27 mouse cellular contexts compared by ENCODE assay signal in the genomic region with DNA sequence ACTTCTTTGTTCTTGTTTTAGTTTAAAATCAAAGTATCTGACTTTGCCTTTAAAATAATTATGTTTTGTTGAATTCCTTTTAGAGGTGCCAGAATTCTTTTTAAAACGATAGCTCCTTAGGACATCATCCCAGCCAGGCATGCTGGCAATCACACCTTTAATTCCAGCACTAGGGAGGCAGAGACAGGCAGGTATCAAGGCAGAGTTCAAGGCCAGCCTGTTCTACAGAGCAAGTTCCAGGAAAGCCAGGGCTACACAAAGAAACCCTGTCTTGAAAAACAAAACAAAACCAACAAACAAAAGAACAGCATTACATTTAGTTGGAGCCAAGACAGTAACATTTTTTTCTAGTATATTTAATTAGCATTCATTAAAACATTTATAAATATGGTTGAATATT. TPM values are rescaled to one million over a fixed set of nuclear protein-coding genes. Genes with fewer than 3 reads are reported as not detected.
A peak's percentile ranks its signal among the peaks of the same experiment; 100 is the strongest.
DNase-seq lines count a peak whose midpoint lies in the region; ATAC-seq and TF ChIP-seq lines count a peak whose summit lies in the region.
"Had no signal": no experiment of that assay in that cellular context is flagged by ENCODE, and none has a peak within 500 bp of the region (broad histone marks: within the 10 kb centered on the region; RNA-seq: fewer than 3 reads in every experiment).

No protein-coding gene starts in this region.

- in situ Hi-C loops in ES-E14 (cut with MboI; ENCODE audit: low sequenced_read_pairs in 2 of 2, unreplicated experiment in 2 of 2), result no loop called here

- TF ChIP-seq CTCF in ES-Bruce4 (IDR thresholded peaks at IDR 0.05; ENCODE audit: low read depth, low read length), result no peak
- TF ChIP-seq CTCF in liver, postnatal 0 days (IDR thresholded peaks at IDR 0.05; ENCODE audit: low read depth), result no peak

- no peak overlapping the region for H3K4me2 ChIP-seq in hindbrain, embryonic 11.5 days (replicated peaks; ENCODE audit: low read depth, low read length)
- H3K4me2 ChIP-seq in liver, postnatal 0 days (ENCODE audit: low read depth, low read length), result no peak overlapping the region
- H3K4me2 ChIP-seq: embryonic facial prominence, embryonic 13.5 days; embryonic facial prominence, embryonic 15.5 days; forebrain, embryonic 12.5 days had no signal

- H3K27ac ChIP-seq in ES-Bruce4 (ENCODE audit: insufficient read depth, low read length) (peak overlapping the region; percentile 54), ES-E14 (ENCODE audit: insufficient read depth, low read depth, low read length, poor library complexity, severe bottlenecking) (peak overlapping the region; percentile 9; the same call in 1 of the 2 replicates)
- no peak overlapping the region for H3K27ac ChIP-seq in hindbrain, embryonic 11.5 days (ENCODE audit: low read depth, low read length)
- no peak overlapping the region for H3K27ac ChIP-seq in liver, postnatal 0 days (ENCODE audit: low read depth)
- H3K27ac ChIP-seq: embryonic facial prominence, embryonic 13.5 days; embryonic facial prominence, embryonic 15.5 days; forebrain, embryonic 10.5 days; forebrain, embryonic 12.5 days had no signal

- TF ChIP-seq EP300 in ES-Bruce4 (IDR thresholded peaks at IDR 0.05; ENCODE audit: insufficient read depth, low read depth, low read length), result no peak
- no peak for TF ChIP-seq EP300 in liver, postnatal 0 days (IDR thresholded peaks at IDR 0.05; ENCODE audit: low read depth)

- no peak for ATAC-seq in hindbrain, embryonic 11.5 days (ENCODE audit: low FRiP score)
- ATAC-seq in liver, postnatal 0 days, result no peak
- ATAC-seq: CD4-positive, CD25-positive, alpha-beta regulatory T cell, adult 4 months; forebrain, embryonic 14.5 days; forebrain, embryonic 16.5 days had no signal

- H3K9me3 ChIP-seq in ES-Bruce4 (replicated peaks; ENCODE audit: control insufficient read depth, insufficient read depth, low read length, poor library complexity, severe bottlenecking) (peaks cover 29% of the 10 kb centered on the region), ES-E14 (ENCODE audit: control insufficient read depth, insufficient read depth, low read depth, low read length) (peaks cover 10% of the 10 kb centered on the region)
- H3K9me3 ChIP-seq in hindbrain, embryonic 11.5 days (ENCODE audit: control insufficient read depth, low read length), result no peaks in the 10 kb centered on the region
- no peaks in the 10 kb centered on the region for H3K9me3 ChIP-seq in liver, postnatal 0 days (ENCODE audit: low read length)
- H3K9me3 ChIP-seq: embryonic facial prominence, embryonic 13.5 days; embryonic facial prominence, embryonic 15.5 days; forebrain, embryonic 10.5 days; forebrain, embryonic 12.5 days had no signal

- H3K36me3 ChIP-seq in ES-Bruce4 (ENCODE audit: control insufficient read depth, insufficient read depth, low read length, poor library complexity, severe bottlenecking), result no peaks in the 10 kb centered on the region
- no peaks in the 10 kb centered on the region for H3K36me3 ChIP-seq in ES-E14 (ENCODE audit: control insufficient read depth, insufficient read depth, low read length, poor library complexity, severe bottlenecking)
- no peaks in the 10 kb centered on the region for H3K36me3 ChIP-seq in hindbrain, embryonic 11.5 days (ENCODE audit: control insufficient read depth, insufficient read depth, low read length)
- H3K36me3 ChIP-seq in liver, postnatal 0 days (replicated peaks; ENCODE audit: insufficient read depth, low read length), result no peaks in the 10 kb centered on the region
- H3K36me3 ChIP-seq: embryonic facial prominence, embryonic 13.5 days; embryonic facial prominence, embryonic 15.5 days; forebrain, embryonic 10.5 days; forebrain, embryonic 12.5 days had no signal

- no peak for TF ChIP-seq POLR2A in ES-Bruce4 (IDR thresholded peaks at IDR 0.05; ENCODE audit: insufficient read depth, low read length)

- H3K4me1 ChIP-seq in ES-Bruce4 (ENCODE audit: control insufficient read depth, insufficient read depth, low read length) (peaks cover 4% of the 10 kb centered on the region), ES-E14 (ENCODE audit: control insufficient read depth in 2 of 2, insufficient read depth in 2 of 2, low read length in 2 of 2, poor library complexity in 1 of 2) (peaks cover 2 to 3% of the 10 kb centered on the region in 2 experiments; a peak in 3 of 4 replicates)
- no peaks in the 10 kb centered on the region for H3K4me1 ChIP-seq in hindbrain, embryonic 11.5 days (replicated peaks; ENCODE audit: control insufficient read depth, insufficient read depth, low read length)
- no peaks in the 10 kb centered on the region for H3K4me1 ChIP-seq in liver, postnatal 0 days (ENCODE audit: insufficient read depth)
- H3K4me1 ChIP-seq: embryonic facial prominence, embryonic 13.5 days; embryonic facial prominence, embryonic 15.5 days; forebrain, embryonic 10.5 days; forebrain, embryonic 12.5 days had no signal

- 88% methylated on average over 1 of the region's 1 CpGs for WGBS in hindbrain, embryonic 11.5 days
- 63% methylated on average over 1 of the region's 1 CpGs for WGBS in liver, postnatal 0 days (ENCODE audit: insufficient replicate concordance)

- H3K27me3 ChIP-seq in ES-Bruce4 (ENCODE audit: control insufficient read depth, insufficient read depth, low read length, poor library complexity, severe bottlenecking), result no peaks in the 10 kb centered on the region
- no peaks in the 10 kb centered on the region for H3K27me3 ChIP-seq in hindbrain, embryonic 11.5 days (ENCODE audit: control insufficient read depth, insufficient read depth, low read length)
- no peaks in the 10 kb centered on the region for H3K27me3 ChIP-seq in liver, postnatal 0 days (ENCODE audit: insufficient read depth, low read length)
- H3K27me3 ChIP-seq: CH12.LX; embryonic facial prominence, embryonic 13.5 days; embryonic facial prominence, embryonic 15.5 days; forebrain, embryonic 12.5 days had no signal

- DNase-seq in ES-E14 (ENCODE audit: low read depth, low spot score) (no peak), ZHBTc4 (ENCODE audit: low read depth, low spot score) (peak; percentile 34)
- DNase-seq in hindbrain, embryonic 11.5 days (ENCODE audit: low spot score), result no peak
- no peak for DNase-seq in liver, postnatal 0 days
- DNase-seq: adrenal gland, adult 2 months; adrenal gland, postnatal 10 days; adrenal gland, postnatal 25 days; B cell, adult 2 months; cerebellum, adult 11 months; cerebellum, adult 18-20 months; cerebellum, adult 8-10 months; cerebellum, adult 9-11 months; cerebellum, postnatal 14 days; cerebellum, postnatal 36 days; embryo, embryonic 11 days had no signal

- no peak overlapping the region for H3K4me3 ChIP-seq in ES-Bruce4 (ENCODE audit: low read depth, low read length)
- H3K4me3 ChIP-seq in ES-E14 (ENCODE audit: insufficient read depth in 1 of 2, low read depth in 1 of 2, low read length in 2 of 2, poor library complexity in 1 of 2, severe bottlenecking in 1 of 2), result no peak overlapping the region
- H3K4me3 ChIP-seq in hindbrain, embryonic 11.5 days (ENCODE audit: low read depth, low read length), result no peak overlapping the region
- no peak overlapping the region for H3K4me3 ChIP-seq in liver, postnatal 0 days (ENCODE audit: low read depth, low read length)
- H3K4me3 ChIP-seq: embryonic facial prominence, embryonic 13.5 days; embryonic facial prominence, embryonic 15.5 days; erythroblast, embryonic 14.5 days; forebrain, embryonic 10.5 days; forebrain, embryonic 12.5 days had no signal

- H3K9ac ChIP-seq in ES-Bruce4 (ENCODE audit: low read depth, poor library complexity, severe bottlenecking), result no peak overlapping the region
- no peak overlapping the region for H3K9ac ChIP-seq in ES-E14 (ENCODE audit: insufficient read depth, low read depth, low read length, poor library complexity, severe bottlenecking)
- no peak overlapping the region for H3K9ac ChIP-seq in hindbrain, embryonic 11.5 days (ENCODE audit: low read depth, low read length)
- no peak overlapping the region for H3K9ac ChIP-seq in liver, postnatal 0 days (replicated peaks)
- H3K9ac ChIP-seq: embryonic facial prominence, embryonic 13.5 days; embryonic facial prominence, embryonic 15.5 days; forebrain, embryonic 12.5 days had no signal

TF ChIP-seq in ES-E14, 5 proteins besides CTCF, POLR2A, EP300 and RAD21:
- TF ChIP-seq MAFK (IDR thresholded peaks at IDR 0.05; ENCODE audit: insufficient read depth, low read depth, low read length), result no peak
TF ChIP-seq in ES-E14: peak in this region for 0.

RNA-seq across cellular contexts. Expression of a gene that starts 20.6 kb away (rescaled TPM):
- polyA plus RNA-seq in ES-Bruce4 (2011; ENCODE audit: insufficient read depth, insufficient read length, low read depth, missing spikeins), result 3.4 and 4.2 TPM in 2 replicates
- 3.9 and 10.5 TPM in 2 replicates for total RNA-seq in ES-E14 (2012; rRNA removed)
- polyA plus RNA-seq in hindbrain, embryonic 11.5 days (2014; fragmentation: Nextera tagmentation; extraction: Ambion mirVana), result not detected in 2 replicates
- polyA plus RNA-seq in liver, postnatal 0 days (2015; fragmentation: Nextera tagmentation; extraction: Ambion mirVana), result not detected in 2 replicates
- total RNA-seq: CH12.LX; common myeloid progenitor, adult 5-6 weeks; MEL had no signal
- polyA plus RNA-seq: adrenal gland, adult 2 months; CD4-positive, CD25-positive, alpha-beta regulatory T cell, adult 4 months; embryonic facial prominence, embryonic 13.5 days; embryonic facial prominence, embryonic 15.5 days; erythroblast, embryonic 14.5 days; forebrain, embryonic 14.5 days; forebrain, embryonic 16.5 days had no signal

RNA-seq across cellular contexts. Expression of a gene that starts 48.4 kb away (rescaled TPM):
- 12.7 and 13.8 TPM in 2 replicates for polyA plus RNA-seq in ES-Bruce4 (2011; ENCODE audit: insufficient read depth, insufficient read length, low read depth, missing spikeins)
- 3.8 and 4.9 TPM in 2 replicates for total RNA-seq in ES-E14 (2012; rRNA removed)
- 3.4 and 6.9 TPM in 2 replicates for polyA plus RNA-seq in hindbrain, embryonic 11.5 days (2014; fragmentation: Nextera tagmentation; extraction: Ambion mirVana)
- 2.5 and 3.6 TPM in 2 replicates for polyA plus RNA-seq in liver, postnatal 0 days (2015; fragmentation: Nextera tagmentation; extraction: Ambion mirVana)
- total RNA-seq: CH12.LX, MEL had no signal

Comparison
In these comparisons a context has a peak if more than half of its experiments do, and no peak if none do; other contexts are left out.
1. H3K27ac ChIP-seq: peak in ES-Bruce4 (single experiment) and ES-E14 (single experiment); none in hindbrain, embryonic 11.5 days (single experiment) and liver, postnatal 0 days (single experiment).